Mouse (Mus musculus) myocyte (in vitro differentiated cells): ENCODE measurements around the gene Spata31d1b.

Experiments
- CEBPB ChIP-seq: IDR thresholded peaks from 2 replicates; pipeline ENCODE4 v1.6.1; 2011; ENCODE audit warnings: mild to moderate bottlenecking, moderate library complexity; ENCODE audit not compliant: poor library complexity, insufficient read depth, severe bottlenecking
- E2F4 ChIP-seq: IDR thresholded peaks from one replicate; pipeline ENCODE4 v1.6.1; 2011; ENCODE audit warnings: mild to moderate bottlenecking, control low read depth, moderate library complexity; ENCODE audit not compliant: insufficient read depth
- MYOD1 ChIP-seq, 3 experiments: IDR thresholded peaks; one replicate each; pipeline ENCODE4 v1.6.1; 2011; ENCODE audit warnings: control low read depth in 2 of 3, low read depth in 2 of 3, mild to moderate bottlenecking in 2 of 3, moderate library complexity in 1 of 3; ENCODE audit not compliant: insufficient read length in 2 of 3, control insufficient read depth in 1 of 3
- POLR2A ChIP-seq: IDR thresholded peaks from one replicate; pipeline ENCODE4 v1.6.1; 2011; ENCODE audit warnings: low read depth, mild to moderate bottlenecking, control low read depth, moderate library complexity; ENCODE audit not compliant: insufficient read length
- TCF12 ChIP-seq: IDR thresholded peaks from one replicate; pipeline ENCODE4 v1.6.1; 2011; ENCODE audit warnings: mild to moderate bottlenecking, control low read depth; ENCODE audit not compliant: poor library complexity, insufficient read depth, severe bottlenecking
- TCF3 ChIP-seq: IDR thresholded peaks from one replicate; pipeline ENCODE4 v1.6.1; 2011; ENCODE audit warnings: low read depth, control low read depth; ENCODE audit not compliant: insufficient read length
- USF1 ChIP-seq: IDR thresholded peaks from one replicate; pipeline ENCODE4 v1.6.1; 2011; ENCODE audit warnings: low read depth, mild to moderate bottlenecking, control low read depth, moderate library complexity

GRCm38 (mm10) chr13:59669946-59670345 lies 42.1 kb upstream of the Spata31d1b start:
- TF ChIP-seq POLR2A (no peak), USF1 (no peak), CEBPB (no peak), TCF3 (no peak), TCF12 (no peak), E2F4 (no peak), MYOD1 (IDR thresholded peaks at IDR 0.05; ENCODE audit: control insufficient read depth in 1 of 3, insufficient read length in 2 of 3, low read depth in 2 of 3) (no peak)
